Mouse (Mus musculus) cerebellum, adult 9-11 months (tissue): Measurements from ENCODE around the gene Ppm1m.

ENCODE experiments used
- DNase-seq: peaks from one replicate; pipeline ENCODE4 v3.0.0; 2022

Ppm1m gene

DNA sequence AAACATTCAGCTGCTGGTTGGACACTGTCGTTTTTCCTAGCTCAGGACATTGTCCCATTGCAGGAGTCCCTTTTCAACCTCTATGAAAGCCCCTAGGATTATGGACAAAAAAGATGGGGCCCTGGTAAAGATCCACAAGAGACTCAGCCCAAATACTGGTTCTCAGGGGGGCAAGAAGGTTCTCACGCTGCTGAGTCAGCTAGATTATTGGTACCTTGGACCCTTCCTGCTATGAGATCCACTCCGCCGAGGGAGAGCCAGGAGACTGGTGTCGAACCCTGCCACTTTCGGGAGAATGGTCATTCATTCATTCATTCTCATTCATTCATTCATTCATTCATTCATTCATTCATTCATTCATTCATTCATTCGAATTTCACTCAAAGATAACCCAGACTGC lies 17.4 kb upstream of the Ppm1m start:
- DNase-seq = no peak

DNA sequence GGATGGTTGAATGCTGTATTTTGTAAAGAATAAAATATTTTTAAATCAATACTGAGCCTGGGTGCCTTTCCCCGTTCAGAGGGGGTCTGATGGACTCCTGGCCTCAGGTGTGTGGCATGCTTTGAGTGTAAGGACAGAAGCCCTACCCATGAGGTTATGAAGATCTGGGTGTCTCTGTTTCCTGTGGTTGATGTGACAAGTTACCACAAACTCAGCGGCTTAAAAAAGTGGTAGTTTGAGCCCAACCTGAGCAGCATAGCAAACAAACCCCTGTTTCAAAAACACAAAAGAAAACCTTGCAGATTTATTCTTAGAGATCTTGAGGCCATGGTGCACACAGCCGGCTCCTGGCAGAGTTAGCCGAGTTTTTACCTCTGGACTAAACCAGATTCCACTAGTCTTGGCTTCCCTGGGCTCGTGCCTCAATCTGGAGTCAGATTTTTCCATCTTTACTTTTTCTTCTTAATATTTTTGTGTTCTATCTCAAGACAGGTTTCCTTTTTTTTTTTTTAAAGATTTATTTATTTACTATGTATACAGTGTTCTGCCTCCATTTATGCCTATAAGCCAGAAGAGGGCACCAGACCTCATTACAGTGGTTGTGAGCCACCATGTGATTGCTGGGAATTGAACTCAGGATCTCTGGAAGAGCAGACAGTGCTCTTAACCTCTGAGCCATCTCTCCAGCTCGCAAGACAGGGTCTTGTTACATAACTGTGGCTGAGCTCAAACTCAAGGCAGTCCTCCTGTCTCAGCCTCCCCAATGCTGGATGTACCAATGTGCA lies 16.0 kb upstream of the Ppm1m start:
- DNase-seq = no peak

DNA sequence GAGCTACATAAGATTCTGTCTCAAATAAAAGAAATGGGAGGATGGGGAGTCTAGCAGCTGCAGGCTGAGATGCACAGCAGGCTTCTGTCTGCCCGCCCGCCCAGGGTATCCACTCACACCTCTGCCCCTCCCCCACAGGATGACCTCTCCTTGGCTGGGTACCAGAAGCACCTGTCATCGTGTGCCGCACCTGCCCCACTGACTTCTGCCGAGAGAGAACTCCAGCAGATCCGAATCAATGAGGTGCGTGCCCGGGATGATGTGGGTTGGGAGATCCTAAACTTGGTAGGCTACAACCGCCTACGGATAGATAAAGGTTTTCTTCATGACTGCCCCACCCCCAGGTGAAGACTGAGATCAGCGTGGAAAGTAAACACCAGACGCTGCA lies 13.0 kb upstream of the Ppm1m start:
- DNase-seq = peak; percentile 56

DNA sequence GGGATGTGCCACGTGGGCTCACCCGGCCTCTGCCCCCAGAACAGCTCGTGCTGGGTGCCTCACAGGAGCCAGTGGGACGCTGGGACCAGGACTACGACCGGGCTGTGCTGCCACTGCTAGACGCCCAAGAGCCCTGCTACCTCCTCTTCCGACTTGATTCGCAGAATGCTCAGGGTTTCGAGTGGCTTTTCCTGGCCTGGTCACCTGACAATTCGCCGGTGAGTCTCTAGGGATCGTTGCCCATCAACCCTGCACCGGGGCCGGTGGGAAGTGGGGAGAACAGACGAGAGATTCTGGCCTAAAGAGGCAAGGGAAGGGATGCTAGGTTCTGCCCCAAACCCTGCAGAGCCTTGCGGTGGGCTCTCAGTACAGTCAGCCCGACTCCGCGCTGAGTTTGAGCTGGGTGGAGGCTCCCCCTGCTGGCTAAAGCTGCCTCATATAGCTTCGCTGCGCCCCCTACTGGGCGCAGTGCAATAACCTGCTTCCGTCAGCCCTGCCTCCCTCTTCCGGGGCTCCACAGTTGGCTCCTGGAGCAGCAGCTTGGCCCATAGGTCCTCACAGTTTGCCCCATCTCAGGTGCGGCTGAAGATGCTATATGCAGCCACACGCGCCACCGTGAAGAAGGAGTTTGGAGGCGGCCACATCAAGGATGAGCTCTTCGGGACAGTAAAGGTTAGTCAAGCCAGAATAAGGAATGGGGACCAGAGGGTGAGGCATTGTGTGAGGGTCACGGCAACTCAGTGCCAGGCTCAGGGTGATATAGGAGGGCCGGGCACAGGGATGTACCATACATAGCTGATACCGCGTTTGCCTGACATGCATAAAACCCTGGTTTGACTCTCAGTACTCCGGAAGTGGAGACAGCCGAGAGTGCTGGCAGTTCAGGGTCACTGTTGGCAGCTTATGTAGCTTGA lies 12.4 kb upstream of the Ppm1m start:
- DNase-seq = peak; percentile 85

DNA sequence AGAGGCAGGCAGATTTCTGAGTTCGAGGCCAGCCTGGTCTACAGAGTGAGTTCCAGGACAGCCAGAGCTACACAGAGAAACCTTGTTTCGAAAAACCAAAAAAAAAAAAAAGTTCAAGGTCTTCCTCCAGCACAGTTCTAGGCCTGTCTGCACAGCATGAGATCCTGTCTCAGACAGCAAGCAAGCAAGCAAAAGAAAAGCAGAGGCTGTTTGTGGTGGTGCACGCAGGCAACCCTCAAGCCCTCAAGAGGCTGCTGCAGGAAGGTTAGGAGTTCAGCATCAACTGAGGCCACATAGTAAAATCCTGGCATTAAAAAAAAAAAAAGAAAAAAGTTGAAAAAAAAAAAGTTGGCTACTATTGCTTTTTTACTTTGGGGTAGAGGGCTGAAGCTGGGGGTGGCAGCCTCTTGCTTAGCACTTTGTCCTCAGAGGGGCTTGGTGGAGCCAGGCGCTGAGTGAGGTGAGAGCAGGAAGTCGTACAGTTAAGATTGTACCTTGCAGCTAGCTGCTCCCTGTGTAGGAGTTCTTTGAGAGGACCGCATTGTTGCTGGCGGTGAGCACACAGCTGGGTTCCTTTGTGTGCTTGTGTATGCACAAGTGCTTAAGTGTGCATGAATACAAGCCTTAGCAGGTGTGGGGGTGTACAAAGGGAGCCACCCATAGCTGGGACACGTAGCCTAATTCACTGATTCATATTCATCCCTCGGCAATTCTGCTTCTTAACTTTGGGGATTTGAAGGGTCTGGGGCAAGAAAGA lies 11.5 kb upstream of the Ppm1m start:
- no peak for DNase-seq

DNA sequence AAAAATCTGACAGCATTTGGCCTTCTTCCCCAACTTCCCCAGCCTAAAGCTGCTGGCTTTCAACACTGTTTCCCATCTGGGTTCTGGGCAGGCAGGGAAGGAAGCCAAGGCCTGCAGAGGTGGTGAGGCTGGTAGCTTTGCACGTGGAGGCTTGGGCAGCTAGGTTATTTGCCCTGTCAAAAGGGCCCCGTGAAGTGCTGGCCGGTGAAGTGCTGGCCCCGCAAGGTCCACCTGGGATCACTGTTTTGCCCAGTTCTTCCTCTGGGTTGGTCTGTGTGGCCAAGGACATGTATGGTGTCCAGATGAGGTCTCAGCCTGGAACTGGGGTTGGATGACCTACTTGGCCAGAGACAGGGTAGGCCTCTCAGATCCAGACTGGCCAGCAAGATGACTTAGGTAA lies 10.4 kb upstream of the Ppm1m start:
- no peak for DNase-seq

DNA sequence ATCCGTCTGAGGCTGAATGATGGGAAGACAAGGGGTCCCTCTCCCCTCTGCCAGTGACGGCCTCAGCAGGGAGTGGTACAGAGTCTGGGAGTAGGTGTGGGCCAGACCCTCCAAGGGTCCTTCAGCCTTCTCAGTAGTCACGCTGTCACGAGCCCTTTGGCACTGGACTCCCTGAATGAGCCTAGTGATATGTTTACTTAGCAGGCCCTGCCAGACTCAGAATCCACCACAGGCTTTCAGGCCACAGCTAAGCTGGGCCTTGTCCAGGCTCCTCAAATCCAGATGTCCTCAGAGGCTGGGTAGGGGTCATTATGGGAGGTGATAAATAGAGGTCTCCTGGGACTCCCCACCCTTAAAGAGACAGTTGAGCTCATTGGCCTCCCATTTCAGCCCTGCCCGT lies 8.6 kb upstream of the Ppm1m start:
- DNase-seq = no peak

DNA sequence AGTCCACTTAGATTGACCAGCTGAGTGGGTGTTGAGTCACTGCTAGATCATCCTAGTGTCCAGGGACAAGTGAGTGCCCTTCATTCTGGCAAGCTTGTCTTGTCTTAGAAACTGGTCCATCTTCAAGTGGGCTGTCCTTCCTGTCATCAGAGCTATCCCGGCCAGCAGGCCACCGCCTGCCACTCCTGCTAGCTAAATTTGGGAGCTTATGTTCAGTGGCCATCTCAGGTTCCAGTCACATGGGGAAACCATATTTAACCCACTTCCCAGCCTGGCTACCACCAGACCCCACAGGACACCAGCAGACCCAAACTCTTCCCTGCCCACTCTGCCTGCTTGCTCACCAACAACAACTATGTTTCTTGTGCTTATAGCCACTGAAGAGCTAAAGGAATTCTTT lies 7.0 kb upstream of the Ppm1m start:
- peak; percentile 29 for DNase-seq

DNA sequence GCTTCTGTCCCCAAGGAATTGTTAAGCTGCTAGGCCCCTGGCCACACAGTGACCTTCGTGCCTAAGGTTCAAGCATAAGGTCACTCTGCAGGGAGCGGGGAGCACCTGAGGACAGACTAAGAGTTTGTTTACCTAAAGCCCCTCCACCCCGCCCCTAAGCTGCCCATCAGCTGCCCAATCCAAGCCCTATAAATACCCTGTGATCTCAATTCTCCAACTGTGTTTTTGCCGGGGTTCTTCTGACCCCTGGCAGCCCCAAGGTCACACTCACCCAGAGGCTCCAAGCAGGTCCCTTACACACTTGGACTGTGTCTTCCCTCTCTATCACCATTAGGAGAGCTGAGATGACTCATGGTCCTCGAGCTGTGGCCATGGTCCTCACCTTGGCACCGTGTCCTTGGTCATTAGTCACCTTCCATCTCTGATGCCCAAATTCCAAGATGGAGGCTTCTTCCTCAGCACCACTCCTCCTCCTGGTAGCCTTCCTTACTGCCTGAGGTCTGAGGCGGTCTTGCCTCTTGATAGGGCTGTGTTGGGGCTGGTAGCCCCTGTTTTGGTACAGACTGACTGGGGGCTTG lies 6.3 kb upstream of the Ppm1m start:
- no peak for DNase-seq

DNA sequence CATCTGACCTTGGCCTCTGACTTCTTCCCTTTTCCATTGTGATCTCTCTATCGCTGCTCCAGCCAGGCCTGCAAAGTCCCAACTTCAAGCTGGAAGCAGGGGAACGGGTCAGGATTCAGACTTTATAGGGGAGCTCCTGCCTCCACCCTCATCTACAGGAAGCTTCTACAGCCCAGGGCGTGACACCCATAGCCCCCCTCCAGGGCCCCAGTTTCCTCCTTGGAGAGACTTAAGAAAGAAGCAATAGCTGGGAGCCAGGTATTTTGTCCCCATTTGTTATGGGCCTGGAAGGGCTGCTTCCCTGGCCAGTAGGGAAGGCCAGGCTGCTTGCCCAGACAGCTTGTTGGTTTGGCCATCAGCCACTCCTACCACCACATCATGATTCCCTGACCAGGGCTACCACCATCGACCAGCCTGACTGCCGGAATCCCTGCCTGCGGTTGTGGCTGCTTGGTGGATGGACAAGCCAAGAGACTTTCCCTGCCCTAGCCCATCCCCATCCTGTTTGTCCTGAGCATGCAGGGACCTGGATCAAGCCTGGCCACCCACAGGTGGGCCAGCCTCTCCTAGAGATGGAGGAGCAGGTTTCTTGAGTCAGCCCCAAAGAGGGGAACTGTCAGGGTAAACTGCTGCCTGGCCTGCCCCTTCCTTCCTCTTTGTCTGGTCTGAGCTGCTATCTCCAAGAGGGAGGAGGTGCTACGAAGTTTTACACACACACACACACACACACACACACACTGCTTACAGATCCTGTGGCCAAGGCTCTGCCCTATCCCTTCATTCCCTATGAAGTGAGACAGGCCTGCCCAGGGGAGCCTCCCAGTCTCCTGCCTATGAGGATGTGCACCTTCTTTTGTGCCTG lies 4.7 kb upstream of the Ppm1m start:
- peak; percentile 86 for DNase-seq

DNA sequence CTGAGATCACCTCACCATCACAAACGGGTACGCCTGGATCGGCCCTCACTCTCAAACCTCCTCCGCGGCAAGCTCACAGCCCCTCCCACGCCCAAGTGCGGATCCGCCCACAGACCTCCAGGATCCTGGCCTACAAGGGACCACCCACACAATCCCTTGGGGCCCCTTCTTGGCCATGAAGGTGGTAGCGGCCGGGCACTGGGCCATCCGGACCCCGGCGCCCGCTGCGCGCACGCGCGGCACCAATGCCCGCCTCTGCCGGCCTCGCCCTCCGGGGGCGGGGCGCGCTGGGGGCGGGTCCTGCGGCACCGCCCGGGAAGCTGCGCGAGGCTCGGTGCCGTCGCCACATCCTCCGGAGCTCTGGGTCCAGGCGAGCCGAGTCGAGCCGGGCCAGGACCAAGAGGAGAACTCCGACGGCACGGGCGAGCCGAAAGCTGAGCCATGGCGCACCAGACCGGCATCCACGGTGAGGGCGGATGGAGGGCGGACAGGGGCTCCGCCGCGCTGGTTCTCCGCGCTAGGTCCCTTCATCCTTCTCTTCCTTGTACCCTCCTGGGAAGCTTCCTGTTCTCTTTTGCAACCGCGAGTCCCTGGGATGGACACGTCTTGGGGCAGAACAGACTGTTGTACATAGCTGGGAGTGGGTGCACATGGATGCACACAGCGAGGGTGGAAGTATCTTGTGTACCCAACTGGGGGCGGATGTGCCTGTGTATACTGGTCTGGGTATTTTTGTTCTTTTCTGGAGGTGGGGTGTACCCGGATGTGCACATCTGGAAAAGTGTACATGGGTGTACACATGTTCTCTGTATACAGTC lies 3.5 kb upstream of the Ppm1m start, which contains the start of gene Twf2:
Twf2 (plus strand) TSS at position 290 of the 818 bp plus-strand sequence.
- peak; percentile 93 for DNase-seq

DNA sequence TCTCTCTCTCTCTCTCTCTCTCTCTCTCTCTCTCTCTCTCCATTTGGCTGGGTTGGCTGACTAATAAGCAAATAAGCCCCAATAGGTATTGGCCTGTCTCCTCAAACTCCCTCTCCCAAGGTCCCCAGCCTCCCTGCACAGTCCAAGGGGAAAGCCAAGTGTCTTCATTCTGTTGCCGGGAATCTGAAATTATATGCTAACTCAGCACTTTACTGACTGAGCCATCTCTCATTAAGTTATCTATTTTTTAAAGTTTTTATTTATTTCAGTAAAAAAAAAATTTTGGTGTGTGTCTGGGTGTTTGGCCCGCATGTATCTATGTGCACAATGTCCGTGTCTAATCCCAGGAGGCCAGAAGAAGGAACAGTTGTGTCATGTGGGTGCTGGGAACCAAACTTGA lies 2.3 kb upstream of the Ppm1m start:
- no peak for DNase-seq

DNA sequence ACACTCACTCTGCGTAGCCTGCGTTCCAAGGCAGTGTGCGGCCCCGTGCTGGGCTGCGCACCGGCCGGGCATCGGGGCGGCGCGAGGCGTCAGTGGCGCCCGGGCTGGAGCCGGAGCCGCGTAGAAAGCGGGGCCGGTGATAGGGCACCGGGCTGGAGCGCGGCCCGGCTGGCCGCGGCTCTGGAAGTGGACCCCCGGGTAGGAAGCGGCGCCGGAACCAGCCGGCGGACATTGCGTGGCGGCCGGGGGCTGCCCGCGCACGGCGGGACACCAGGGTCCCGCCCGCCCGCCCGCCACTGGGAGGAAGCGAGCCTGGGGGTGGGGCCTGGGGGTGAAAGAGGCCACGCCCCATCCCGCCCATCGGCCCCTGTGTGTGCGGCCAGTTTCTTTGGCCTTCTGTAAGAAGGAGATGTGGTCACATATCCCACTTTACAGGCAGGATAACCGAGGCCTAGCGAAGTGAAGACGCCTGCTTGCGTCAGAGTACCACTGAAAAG lies 536 bp downstream of the Ppm1m start:
- DNase-seq = peak; percentile 64

DNA sequence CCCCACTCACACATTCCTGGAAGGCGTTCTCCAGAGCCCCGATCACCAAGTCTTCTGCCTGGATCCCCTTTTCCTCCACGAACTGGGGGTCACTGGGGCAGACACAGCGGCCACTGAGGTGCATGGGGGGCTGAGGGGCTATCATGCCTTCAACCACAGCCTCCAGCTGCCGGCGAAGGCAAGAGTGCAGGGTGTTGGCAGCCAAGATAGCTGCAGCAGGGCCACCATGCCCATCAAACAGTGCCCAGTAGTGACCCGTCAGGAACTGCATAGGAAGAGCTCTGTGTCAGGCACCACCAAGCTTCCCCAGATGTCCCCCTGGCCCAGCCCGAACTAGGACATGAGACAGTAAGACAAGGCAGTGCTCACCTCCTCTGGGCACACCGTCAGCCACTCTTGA lies 1.8 kb downstream of the Ppm1m start:
- peak; percentile 51 for DNase-seq

DNA sequence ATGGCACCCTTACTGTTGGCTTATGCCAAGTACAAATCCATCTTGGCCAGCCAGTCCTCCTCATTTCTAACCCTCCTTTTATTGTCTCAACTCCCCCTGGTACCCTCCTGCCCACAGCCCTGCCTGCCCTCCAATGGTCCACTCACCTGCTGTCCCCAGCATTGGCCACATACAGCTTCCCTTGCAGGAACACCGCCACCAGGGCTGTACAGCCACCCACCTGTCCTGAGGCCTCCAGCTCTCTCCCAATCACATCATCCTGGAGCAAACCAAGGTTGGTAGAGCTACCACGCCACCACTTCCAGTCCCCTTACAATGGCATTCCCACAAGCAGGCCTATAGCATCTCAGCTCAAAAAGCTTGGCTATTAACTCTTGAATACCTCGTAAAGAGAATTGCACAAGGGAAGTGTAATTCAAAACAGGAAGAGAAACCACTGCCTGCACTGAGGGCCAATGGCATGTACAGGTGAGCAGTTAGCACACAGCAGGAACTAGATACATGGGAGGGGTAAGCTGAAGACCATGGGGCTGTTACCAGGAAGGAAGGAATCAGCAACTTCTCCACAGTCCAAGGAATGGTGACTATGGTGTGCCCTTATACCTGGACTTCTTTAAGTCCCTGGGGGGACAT lies 2.3 kb downstream of the Ppm1m start:
- DNase-seq = no peak

DNA sequence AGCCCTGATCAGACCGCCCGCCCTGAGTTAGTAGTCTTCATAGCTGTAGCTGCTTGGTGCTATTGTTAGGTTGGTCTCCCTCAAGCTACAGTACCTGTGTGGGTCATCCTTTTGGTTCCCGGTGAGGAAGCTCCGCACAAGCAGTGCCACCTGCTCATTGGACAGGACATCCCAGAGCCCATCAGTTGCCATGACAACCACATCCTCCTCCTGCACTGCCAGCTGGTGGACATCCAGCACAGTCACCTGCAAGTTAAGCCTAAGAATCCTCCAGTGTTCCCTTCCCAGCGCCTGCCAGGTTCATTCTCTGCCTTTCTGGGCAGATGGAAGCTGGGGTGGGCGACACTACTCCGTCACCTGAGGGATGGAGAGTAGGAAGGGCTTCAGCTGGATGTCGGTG lies 3.9 kb downstream of the Ppm1m start:
- DNase-seq = peak; percentile 90

DNA sequence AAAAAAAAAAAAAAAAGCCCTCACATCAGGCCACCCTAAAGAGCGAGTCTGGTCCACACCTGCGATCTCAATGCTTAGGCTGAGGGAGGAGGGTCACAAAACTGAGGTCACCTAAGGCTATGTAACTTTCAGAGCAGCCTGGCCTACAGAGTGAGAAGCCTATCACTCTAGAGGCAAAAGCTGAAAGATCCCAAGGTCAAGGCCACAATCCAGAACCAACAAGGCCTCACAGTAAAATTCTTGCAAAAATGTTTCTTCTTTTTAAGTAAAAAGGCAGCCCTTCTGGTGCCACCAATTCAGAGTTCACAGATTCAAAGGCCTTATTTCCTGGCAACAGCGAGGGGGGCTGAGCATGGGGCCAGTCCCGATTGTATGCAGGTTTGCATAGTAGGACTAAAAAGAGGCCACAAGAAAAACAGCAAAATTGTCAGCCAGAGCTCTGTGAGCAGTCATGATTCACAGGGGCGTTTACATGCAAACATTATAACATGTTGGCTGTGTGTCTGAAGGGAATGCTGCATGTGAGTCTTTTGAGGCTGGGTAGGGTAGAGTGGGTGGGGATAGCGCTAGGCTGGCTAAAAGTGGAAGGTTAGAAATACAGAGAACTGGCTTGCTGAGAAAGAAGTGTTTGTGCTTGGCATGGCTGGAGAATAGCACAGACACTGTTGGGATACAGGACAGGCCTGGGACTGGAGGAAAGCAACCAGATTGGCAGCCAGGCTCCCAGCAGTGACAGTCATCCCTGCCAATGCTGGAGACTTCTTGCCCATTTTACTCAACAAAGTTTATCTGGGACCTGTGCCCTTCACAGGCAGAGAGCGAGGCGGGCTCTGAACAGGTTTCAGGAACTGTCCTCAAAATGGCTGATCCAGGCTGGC lies 5.4 kb downstream of the Ppm1m start:
- DNase-seq = peak; percentile 77

DNA sequence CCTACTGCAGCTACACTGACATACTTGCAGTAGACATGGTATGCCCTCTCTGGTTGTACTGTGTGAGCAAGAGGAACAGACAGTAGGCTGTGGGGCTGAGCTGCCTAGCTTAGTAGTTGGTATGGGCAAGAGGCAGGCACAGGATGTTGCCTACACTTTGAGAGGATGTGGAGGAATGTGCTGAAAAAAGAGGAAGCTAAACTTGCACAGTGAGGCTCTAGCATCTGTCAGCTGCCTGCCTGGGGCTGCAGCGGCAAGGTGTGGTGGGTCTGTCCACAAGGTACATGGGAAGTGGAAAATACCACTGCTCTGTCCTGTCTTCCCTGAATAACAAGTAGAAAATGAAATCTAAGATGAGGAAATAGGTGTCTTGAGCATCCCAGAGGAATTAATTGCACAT lies 6.5 kb downstream of the Ppm1m start:
- no peak for DNase-seq

DNA sequence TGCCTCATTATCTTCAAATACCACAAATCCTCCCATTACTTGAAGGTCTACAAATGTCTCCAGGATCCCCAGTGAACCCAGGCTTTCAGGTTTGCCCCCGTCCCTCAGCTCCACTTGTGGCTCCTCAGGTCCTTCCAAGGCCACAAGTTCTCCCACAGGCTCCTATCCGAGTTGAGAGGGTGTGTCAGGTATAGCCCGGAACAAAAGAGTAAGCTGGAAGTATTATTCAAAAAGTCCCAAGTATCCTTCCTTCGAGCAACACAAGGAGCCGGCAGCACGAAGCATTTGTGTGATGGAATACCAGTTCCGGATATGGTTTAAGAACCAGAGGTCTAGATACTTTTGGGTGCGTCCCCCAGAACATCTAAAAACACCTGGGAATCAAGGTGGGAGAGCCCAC lies 7.5 kb downstream of the Ppm1m start:
- DNase-seq = no peak
